Mouse (Mus musculus) kidney, postnatal 10 days (tissue): ENCODE measurements around the gene Atp6v1a.
A peak's percentile ranks its signal among the peaks of the same experiment; 100 is the strongest.

ENCODE experiments used
- DNase-seq: peaks from one replicate; pipeline ENCODE4 v3.0.0; 2021; ENCODE audit warnings: mixed read lengths

Gene Atp6v1a

DNA sequence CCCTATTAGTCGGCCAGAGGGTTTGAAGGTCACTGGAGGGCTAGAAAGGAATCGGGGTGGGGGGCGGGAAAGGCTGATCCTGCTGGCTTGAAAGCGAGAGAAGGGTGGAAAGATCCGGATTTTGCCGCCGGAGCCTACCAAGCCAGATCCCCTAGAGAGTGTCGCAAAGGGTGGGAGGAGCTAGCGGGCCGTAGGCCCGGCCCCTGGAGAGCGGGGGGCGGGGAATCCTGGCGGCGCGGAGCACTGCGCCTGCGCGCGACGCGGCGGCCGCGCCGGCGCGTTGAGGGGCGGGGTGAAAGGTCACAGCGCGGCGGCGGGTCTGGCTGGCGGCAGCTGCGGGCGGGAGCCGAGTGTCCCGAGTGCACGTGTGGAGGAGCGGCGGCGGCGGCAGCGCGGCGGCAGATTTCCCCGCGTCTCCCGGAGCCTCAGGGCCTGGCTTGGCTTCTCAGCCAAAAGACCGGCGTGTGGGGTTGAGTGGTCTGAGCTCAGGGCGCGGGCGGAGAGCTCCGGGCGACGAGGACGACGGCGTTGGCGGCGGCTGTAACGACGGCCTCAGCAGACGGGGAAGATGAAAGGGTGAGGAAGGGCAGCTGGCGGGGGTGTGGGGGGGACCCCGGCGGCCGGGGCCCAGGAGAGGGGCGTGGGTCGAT lies at the start of gene Atp6v1a, which contains the start of gene Naa50:
Atp6v1a (minus strand) TSS at position 170 of the 650 bp plus-strand sequence.
Naa50 (plus strand) TSS at position 295 of the 650 bp plus-strand sequence.
- DNase-seq = peak; percentile 96

DNA sequence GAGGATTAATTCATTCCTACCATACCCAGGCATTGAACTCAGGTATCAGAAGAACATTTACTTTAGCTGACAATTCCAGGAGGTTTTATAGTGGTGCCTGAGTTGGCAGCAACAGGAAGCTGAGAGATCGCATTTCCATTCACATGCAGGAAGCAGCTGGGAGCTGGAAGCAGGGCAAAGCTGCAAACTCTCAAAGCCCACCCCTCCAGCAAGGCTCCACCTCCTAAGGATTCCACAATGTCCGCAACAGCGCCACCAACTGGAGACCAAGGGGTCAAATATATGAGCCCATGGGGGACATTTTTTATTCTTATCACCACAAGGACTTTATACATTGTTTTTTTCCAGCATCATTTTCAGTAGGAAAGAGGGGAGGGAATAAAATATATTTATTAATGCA lies 49.3 kb upstream of the Atp6v1a start:
- no peak for DNase-seq

DNA sequence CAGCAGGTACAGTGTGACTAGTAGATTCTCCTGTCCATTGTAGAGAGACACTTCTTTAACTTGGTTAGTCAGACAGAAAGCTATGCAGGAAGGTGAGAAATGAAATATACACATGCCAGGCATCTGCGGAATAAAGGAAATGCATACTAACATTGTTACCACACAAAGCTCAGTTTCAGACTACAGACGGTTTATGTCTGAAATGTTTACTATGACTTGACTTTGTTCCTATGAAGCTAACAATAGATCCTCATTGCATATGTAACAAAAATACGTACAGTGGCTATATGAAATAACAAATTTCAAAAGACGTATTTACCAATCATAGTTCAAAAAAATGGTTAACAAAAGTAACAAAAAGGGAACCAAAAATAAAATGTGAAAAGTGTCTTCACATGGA lies 47.7 kb upstream of the Atp6v1a start:
- DNase-seq = no peak

DNA sequence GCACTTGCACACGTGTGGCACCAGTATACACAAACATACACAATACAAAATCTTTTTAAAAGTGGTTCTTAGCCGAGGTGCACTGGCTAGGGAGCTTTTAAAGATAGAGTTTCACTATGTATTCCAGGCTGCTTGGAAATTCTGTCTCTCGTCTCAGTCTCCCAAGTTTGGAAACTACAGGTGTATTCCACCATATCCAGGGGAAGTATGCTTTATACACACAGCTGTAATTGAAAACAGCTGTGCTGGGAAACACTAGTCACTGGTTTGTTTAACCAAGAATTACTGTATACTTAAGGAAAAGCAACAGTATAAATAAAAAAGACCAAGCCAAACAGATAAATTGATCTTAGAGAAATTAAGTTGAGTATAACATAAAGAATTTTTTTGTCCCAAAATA lies 45.3 kb upstream of the Atp6v1a start:
- DNase-seq = no peak

GRCm38 (mm10) chr16:44182597-44182996 lies 43.1 kb upstream of the Atp6v1a start:
- no peak for DNase-seq

DNA sequence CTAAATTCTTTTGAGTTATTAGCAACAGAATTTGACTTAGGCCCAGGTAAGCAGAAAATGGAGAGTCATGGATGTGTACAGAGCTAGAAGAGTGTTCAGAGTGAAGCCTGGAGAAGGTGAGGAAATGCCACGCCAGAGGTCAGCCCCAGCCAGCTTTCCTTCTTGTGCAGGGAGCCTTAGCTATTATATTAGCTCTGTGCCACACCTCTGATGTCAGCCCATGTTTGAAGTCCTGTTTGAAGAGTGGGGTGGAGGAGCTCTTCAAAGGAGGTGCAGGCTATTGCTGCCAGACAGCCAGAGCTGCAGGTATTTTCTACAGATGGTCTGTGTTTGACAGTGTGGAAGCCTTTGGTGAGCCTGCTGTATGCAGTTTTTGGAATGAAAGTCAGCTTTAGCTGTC lies 39.0 kb upstream of the Atp6v1a start:
- no peak for DNase-seq

DNA sequence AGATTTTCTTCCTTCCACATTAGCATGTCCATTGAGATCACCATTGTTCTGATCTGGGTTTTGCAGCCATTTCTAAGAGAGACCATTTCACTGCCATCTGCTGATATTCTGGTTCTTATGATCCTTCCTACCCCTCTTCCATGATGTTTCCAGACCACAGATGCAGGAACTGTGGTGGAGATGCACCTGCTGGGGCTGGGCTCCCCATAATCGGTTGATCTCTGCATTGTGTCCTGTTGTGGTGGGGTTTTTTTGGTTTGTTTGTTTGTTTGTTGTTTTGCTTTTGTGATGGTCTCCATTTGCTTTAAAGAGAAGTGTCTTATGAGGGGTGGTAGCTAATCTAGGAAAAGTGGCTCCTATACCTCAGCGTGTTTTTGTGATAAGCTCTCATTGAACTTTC lies 37.0 kb upstream of the Atp6v1a start:
- DNase-seq = no peak

- peak; percentile 19 for DNase-seq
These were observed 35.5 kb upstream of the Atp6v1a start for GRCm38 (mm10) chr16:44175001-44175400.

DNA sequence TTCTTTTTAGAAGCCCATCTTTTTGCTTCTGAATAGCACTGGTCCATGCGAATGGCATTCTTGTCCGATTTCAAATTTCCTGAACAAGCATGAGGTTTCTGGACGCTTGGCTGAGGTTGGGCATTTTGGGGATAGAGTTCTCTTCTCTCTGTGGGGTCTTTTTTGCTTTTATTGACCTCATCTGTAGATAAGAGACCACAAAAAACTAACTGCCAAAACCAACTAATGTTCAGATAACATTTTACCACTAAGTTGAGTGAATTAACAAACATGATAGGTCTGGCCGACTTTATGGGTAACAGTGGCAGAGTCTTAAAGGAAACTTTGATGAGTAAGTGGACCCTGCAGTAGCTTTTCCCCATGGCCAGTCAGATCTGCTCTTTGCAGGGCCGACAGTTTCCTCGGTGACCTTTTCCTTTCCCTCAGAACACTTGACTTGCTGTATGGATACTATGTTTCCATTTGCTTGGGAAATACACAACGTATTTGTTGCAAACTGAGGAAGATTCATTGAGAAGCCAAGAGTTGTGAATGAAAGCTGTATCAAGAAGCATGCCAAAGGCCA lies 34.5 kb upstream of the Atp6v1a start:
- no peak for DNase-seq

GRCm38 (mm10) chr16:44173155-44173941 lies 33.8 kb upstream of the Atp6v1a start, which contains the start of gene Usf3:
Gene Usf3 (plus strand): TSS chr16:44173246.
- peak; percentile 79 for DNase-seq

GRCm38 (mm10) chr16:44172297-44173154 lies 33.0 kb upstream of the Atp6v1a start:
- peak; percentile 98 for DNase-seq

DNA sequence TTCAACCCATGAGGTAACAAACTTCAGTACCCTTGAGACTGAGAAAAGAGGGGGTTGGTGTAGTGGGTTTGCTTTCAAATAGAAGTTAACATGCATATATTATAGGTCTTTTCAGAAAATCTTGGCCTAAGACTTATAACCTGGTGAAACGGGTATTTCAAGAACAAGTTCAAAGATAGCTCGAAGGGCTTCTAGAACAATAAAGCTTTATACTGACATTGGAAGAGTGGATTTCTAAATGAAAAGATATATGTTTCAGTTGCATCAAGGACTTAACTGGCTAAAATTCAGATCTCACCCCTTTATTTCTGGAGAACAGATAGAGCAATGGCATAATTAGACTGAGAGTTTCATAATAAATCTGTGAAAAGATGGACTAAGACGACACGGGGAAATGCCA lies 29.5 kb upstream of the Atp6v1a start:
- DNase-seq = no peak

GRCm38 (mm10) chr16:44165182-44165581 lies 25.7 kb upstream of the Atp6v1a start:
- no peak for DNase-seq

GRCm38 (mm10) chr16:44163831-44164230 lies 24.3 kb upstream of the Atp6v1a start:
- no peak for DNase-seq

- no peak for DNase-seq
These were observed 19.8 kb upstream of the Atp6v1a start for GRCm38 (mm10) chr16:44159325-44159724.

DNA sequence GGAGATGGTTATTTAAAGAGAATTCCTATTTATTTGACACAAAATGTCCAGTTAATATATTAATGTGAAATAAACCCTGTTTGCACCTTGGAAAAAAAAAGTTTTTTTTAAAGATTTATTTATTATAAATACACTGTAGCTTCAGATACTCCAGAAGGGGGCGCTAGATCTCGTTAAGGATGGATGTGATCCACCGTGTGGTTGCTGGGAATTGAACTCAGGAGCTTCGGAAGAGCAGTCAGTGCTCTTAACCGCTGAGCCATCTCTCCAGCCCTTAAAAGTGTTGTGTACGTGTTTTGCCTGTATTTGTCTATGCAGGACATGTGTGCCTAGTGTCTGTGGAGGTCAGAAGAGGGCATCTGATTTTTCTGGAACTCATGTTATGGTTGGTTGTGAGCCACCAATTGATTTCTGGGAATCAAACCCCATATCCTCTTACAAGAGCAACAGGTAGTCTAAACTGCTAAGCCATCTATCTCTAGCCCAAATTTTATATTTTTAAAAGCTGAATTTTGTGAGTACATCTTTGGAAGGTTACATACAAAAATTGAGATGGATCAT lies 15.1 kb upstream of the Atp6v1a start:
- no peak for DNase-seq

DNA sequence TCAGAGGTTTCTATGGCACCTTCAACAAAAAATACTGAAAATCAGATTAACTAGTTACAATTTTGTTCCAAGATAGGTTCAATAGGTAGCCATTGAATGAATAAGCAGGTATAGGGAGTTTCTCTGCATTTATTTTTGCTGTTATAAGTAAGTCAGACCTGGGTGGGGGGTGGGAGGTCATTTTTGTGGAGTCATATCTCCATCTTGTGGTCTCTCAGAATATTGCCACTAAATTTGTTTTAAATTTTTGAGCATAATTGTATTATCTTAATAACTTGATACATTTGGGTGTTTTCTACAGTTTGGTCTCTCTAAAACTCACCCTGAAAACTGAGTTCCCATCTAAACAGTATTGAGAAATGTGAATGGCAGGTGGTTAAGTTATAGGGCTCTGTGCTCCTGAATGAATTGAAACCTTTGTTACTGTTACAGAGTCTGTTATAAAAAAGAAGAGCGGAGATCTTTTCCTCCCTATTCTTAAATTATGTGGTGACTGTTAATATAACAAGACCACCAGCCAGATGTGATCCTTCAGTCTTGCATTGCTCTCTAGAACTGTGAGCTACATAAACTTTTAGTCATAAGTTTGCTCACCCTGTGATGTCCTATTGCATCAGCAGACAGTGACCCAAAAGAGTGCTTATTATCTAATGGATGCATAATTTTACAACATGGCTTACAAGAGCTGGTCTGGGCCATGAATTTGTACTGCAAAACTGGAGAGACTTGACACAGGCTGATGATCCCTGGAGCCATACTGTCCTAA lies 9.7 kb upstream of the Atp6v1a start:
- no peak for DNase-seq

DNA sequence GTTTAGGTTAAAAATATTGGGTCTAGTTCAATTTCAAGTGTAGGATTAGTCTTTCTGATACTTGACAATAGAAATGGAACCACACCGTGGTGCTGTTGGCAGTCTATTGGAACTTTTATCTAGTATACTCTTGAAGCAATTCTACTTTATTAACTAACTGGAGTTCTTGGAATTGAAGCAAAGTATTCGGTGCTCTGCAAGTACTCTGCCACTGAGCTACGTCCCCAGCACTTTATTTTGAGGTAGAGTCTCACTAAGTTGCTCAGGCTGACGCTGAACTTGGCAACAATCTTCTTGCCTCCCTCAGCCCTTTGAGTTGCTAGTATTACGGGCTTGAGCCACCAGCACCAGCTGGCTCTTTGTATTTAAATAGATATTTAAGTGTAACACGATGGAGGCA lies 2.0 kb upstream of the Atp6v1a start:
- no peak for DNase-seq

DNA sequence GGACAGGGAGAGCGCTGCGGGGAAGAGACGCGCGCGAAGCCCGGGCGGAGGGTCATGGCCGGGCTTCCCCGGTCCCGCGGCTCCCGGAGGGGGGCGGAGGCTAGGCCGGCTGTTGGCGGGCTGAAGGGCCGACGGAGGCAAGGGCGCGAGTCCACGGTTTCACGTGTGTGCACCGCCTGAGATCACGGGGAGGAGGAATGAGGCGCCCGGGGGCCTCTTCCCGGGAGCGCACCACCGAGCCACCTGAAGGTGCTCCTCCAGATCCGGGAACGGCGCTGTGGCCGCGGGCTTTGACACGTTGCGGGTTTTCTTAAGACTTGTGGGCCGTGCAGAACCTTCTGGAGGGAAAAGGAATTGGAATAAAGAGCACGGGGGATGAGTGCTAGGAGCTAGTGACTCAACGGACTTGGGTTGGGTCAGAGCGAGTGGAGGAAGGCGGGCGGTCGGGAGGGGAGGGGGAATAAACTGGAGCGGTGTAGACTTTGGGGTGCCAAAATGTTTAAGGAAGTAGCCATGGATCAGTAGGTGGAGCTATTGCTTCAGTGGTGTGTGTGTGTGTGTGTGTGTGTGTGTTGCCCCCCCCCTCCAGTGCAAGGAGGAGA lies 782 bp upstream of the Atp6v1a start:
- DNase-seq = peak; percentile 85

- peak; percentile 92 for DNase-seq
These were observed 448 bp downstream of the Atp6v1a start for GRCm38 (mm10) chr16:44138979-44139535.

DNA sequence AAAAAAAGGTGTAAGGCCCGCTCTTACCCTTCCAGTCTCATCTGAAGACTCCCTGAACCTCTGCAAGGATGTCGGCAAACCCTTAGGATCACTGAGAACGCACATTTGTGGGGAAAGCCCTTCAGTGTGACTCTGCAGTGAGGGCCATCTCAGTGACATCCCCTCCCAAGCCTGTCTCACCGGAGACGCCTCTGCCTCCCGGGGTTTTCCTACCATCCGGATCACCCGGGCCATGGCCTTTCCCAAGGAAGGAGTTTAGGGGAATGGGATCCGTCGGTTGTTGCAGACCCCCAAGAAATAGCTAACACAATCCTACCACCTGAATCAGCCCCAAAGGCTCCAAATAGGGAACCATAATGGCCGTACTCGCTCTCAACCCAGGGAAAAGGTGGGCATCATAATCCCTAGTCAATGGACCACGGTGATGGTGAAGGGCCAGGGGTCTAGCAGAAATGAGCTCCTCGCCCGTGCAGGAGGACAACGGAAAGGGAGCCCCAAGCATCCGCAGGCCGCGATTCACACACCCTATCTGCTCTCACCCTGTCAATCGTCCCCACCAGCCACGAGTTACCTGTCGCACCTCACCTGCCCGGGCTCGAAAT lies 1.0 kb downstream of the Atp6v1a start:
- peak; percentile 33 for DNase-seq
